Mouse (Mus musculus) hindlimb bud, embryonic 11.5 days (tissue): ENCODE results near the gene Pnpla1.
A peak's percentile ranks its signal among the peaks of the same experiment; 100 is the strongest.

Experiments used
- DNase-seq: peaks from one replicate; pipeline ENCODE4 v3.0.0-alpha.2; 2012; ENCODE audit warnings: low read depth, low spot score; ENCODE audit errors: extremely low spot score

Pnpla1 gene

GRCm38 (mm10) chr17:28916520-28916919 is 58.3 kb downstream of the Pnpla1 start:
- DNase-seq, result no peak

GRCm38 (mm10) chr17:28921086-28921485 is 62.9 kb downstream of the Pnpla1 start:
- no peak for DNase-seq

DNA sequence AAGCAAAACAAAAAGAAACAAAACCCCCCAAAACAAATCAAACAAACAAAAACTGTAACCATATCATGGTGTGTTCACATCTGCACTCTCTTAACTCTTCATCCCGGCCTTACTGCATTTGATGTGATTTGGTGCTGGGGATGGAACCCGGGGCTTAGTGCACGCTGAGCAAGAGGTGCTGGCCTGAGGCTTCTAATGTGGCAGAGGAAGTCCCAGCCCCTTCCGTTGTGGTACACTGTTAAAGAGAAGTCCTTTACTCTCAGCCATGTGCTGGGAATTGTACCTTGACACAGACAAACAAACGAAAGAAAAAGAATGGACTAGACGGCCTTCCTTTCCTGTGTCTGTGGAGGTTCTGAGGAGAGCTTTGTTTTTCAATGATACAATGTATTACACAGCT is 63.9 kb downstream of the Pnpla1 start:
- no peak for DNase-seq

- no peak for DNase-seq
Measured at GRCm38 (mm10) chr17:28924957-28925595, 66.9 kb downstream of the Pnpla1 start.

DNA sequence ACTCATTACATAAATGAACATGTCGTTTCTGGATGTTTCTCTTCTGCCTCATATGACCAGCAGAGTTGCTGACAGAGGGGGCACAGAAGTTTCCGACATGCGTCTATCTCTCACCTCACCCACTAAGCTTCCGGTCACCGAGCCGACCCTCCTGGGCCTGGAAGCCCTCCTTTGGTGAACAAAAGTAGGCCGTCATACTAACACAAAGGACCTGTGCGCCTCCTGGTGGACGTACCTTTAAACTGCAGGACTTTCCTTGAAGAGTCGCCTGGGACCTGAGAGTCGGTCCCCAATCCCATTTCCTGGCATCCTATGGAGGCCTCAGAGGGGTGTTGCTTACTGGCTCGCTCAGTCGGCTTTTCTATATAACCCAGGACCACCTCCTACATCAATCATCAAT is 68.2 kb downstream of the Pnpla1 start:
- peak; percentile 77 for DNase-seq

GRCm38 (mm10) chr17:28926866-28927635 is 68.8 kb downstream of the Pnpla1 start:
- no peak for DNase-seq

DNA sequence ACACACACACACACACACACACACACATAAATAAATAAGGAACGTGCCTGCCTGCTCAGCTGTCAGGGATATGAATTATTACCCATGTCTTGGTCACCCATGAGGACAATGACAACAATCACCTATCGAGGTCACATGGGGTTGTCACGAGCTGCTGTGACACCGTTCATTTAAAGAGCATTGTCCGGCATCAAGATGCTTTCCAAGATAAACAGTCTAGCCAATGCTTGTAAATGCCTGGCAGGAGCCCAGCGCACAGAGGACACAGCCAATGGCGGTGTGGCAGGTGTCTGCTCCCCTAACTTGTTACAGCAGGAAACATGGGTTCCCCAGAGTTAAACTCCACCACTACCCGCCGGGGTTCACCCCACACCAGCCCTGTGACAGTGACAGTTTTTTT is 69.8 kb downstream of the Pnpla1 start:
- no peak for DNase-seq

DNA sequence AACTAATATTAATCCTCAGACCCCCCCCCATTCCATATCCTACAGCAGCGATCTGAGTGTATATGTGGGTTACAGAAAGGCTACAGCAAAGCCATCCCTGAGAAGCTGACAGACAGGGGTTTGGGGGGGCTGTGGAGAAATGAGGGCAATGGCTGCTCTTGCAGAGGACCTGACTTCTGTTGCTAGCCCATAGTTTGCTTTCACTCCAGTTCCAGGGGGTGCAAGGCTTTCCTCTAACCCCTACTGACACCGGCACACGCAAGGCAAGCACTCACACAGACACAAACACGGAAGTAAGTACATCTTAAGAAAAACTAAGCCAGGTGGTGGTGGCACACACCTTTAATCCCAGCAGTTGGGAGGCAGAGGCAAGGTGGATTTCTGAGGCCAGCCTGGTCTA is 71.2 kb downstream of the Pnpla1 start:
- no peak for DNase-seq

GRCm38 (mm10) chr17:28930392-28931074 is 72.3 kb downstream of the Pnpla1 start:
- DNase-seq, result no peak

- DNase-seq, result no peak
Measured at GRCm38 (mm10) chr17:28931436-28932211, 73.4 kb downstream of the Pnpla1 start.

DNA sequence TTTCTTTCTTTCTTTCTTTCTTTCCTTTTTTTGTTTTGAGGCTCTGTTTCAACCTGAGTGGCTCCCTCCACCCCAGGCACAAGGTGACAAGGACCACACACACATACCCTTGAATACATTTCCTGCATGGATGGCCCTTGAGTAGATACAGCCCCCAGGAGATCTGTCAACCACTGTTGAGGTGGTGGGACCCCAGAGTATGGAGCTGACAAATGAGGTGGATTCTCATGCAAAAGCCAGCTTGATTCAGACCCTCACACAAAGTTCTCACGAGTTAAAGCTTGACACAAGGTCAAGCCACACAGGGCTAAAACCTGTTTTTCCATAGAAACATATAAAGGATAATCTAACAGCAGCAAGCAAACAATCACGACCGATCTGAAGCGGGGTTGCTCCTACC is 74.1 kb downstream of the Pnpla1 start:
- DNase-seq, result no peak

DNA sequence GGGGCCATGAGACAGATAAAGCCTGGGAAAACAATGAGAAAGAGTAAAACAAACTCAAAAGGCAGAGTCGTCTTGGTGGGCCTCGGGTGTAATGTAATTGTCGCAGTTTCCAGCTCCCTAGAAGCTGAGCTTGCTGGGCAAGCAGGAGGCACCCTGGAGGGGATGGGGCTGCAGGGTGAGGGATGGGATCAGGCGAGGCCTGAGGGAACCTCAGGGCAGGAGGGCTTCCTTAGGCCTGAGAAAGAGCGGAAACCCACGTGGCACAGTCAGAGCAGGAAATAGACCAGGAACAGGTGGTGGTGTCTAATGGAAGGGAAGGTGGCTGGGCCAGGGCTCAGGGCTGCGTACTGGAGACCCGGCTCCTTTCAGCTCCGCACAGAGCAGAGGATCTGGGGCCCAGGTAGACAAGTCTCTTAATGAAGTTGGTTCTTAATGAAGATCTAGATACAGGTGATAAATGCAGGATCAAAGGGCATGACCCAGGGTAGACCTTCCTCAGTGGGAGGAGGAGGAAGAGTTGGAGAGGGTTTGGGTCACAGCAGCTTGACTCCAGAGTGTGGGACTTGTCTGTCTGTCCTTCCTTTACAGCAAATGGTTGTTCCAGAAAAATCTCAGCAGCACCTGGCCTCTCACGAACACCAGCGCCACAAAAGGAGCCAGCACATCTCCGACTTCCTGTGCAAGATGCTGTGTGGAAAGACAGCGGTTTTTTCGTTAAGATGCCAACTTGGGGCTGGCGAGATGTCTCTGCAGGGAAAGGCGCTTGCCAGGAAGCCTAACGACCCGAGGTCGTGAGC is 76.1 kb downstream of the Pnpla1 start:
- DNase-seq, result no peak

- no peak for DNase-seq
Measured at GRCm38 (mm10) chr17:28936133-28936532, 77.9 kb downstream of the Pnpla1 start.

DNA sequence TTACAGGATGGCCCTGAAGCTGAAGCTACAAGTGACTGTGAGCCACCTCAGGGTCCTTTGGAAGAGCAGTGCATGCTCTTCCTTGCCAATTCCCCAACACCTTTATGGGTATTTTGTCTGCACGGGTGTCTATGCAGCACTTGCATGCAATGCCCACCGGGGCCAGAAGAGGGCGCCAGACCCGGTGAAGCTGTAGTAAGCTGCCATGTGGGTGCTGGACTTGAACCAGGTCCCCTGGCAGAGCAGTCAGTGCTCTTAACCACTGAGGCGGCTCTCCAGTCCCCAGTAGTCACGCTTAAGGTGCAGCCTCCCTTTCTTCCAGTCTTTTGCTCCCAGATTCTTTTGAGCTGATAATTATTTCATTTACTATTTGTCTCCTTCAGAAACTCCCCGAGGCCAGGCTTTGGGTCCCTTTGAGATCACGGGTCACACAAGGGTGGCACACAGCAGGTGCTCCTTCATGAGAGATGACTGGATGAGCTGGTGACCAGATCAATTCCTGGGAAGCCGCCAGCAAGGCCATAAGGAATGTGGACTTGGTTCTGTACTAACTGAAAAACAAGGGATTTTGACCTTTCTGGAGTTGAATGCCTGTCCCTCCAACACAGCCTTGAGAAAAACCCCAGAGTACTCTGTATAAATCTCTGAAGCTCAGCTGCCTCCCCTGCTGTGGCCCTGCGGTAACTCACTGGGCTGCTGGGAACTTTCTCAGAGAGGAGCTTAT is 78.6 kb downstream of the Pnpla1 start:
- no peak for DNase-seq
